Mouse (Mus musculus) gastrocnemius, adult 18-20 months (tissue): ENCODE measurements around the gene Tbc1d8. TPM values are rescaled to one million over a fixed set of nuclear protein-coding genes. Genes with fewer than 3 reads are reported as not detected.

Experiments
- DNase-seq: peaks from one replicate; pipeline ENCODE4 v3.0.0; 2021; ENCODE audit warnings: low spot score
- total RNA-seq, 2 experiments: library from RNA; stranded (reverse); gene quantifications; 2 replicates each; pipeline ENCODE4 v1.2.3; 2021

The Tbc1d8 gene
- total RNA-seq, 2 experiments from 2014 or later: 8.3 to 9.5 TPM

GRCm38 (mm10) chr1:39396347-39396746 lies 82.2 kb downstream of the Tbc1d8 start:
- DNase-seq: no peak

GRCm38 (mm10) chr1:39394650-39395049 lies 83.9 kb downstream of the Tbc1d8 start:
- no peak for DNase-seq

DNA sequence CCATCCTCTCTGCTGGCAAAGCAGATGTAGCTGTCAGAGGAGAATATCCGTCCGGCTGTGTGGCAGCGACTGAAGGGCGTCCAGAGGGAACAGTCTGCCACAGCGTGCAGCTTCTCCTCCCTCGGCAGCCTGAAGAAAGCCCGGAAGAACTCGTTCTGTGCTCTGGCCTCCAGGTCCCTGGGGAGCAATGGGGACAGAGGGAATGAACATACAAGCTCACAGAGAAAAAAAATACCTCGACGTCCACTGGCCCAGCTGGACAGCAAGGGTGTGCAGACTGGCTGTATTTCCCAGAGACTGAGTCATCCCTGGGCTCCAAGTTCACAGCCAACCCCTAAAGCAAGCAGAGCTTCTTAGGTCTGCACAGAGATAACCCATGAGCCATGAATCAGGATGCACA lies 84.5 kb downstream of the Tbc1d8 start:
- DNase-seq: peak; percentile 63

GRCm38 (mm10) chr1:39393217-39393867 lies 85.2 kb downstream of the Tbc1d8 start:
- no peak for DNase-seq

- peak; percentile 76 for DNase-seq
These were observed 86.4 kb downstream of the Tbc1d8 start for GRCm38 (mm10) chr1:39392189-39392588.

GRCm38 (mm10) chr1:39391652-39392051 lies 86.9 kb downstream of the Tbc1d8 start:
- DNase-seq: no peak

GRCm38 (mm10) chr1:39389338-39389737 lies 89.2 kb downstream of the Tbc1d8 start:
- no peak for DNase-seq

GRCm38 (mm10) chr1:39388163-39388562 lies 90.4 kb downstream of the Tbc1d8 start:
- no peak for DNase-seq

GRCm38 (mm10) chr1:39387497-39387896 lies 91.1 kb downstream of the Tbc1d8 start:
- peak; percentile 68 for DNase-seq

DNA sequence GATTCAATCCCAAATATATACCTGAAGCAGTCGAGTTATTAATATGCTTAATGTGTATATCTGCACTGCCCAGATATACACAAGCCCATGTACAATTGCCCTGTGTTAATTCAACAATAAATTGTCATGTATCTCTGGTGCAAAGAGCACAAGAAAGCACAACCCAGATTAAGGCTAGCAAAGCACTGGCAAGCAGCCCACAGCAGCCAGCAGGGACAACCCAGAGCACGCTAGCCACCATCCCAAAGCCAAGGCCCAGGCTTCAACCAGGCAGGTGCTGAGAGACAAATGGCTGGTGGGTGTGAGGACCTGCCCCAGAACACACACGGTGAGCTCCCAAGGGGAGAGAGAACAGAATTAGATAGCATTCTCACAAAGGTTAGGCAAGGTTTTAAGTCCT lies 92.1 kb downstream of the Tbc1d8 start:
- DNase-seq: no peak

DNA sequence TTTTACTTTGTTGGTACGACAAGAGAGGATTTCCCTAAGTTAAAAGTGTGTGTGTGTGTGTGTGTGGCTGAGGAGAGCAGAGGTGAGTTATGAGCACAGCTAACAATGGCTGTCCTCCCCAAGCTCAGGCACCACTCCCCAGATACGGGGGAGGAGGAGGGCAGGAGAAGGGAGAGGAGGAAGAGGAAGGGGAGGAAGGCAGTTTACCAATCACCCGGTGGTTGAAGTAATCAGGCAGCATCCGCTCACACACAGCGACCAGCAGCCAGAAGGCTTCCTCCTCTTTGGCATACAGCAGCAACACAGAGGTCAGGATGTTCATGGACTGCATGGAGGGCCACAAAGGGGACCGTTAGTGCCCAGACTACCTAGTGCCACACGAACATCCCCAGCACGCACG lies 93.6 kb downstream of the Tbc1d8 start:
- no peak for DNase-seq

GRCm38 (mm10) chr1:39381017-39381416 lies 97.5 kb downstream of the Tbc1d8 start:
- no peak for DNase-seq

GRCm38 (mm10) chr1:39379021-39379420 lies 99.5 kb downstream of the Tbc1d8 start:
- DNase-seq: no peak

GRCm38 (mm10) chr1:39378540-39378939 lies 100.0 kb downstream of the Tbc1d8 start:
- DNase-seq: no peak

DNA sequence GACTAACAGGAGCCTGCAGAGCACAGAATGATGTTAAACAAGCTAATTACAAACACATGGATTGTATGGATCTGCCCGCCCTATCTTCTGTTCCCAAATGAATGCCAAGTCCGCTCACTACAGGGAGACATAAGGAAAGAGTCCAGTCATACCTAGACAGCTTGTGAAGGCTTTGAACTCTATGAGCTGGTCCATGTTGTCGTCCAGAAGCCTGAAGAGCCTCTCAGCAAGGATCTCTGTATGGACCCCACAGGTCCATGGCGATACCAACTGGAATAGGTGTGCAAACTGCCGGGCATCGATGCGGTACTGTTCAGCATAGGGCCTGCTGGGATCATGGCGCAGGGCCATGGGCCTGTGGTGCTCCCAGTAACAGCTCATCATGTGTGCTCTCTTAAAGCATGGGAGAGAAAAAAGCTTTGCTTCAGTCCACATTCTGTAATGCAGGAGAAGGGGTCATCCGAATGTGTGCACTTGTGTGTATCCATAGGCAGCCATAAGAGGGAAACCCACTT lies 101.8 kb downstream of the Tbc1d8 start:
- no peak for DNase-seq

DNA sequence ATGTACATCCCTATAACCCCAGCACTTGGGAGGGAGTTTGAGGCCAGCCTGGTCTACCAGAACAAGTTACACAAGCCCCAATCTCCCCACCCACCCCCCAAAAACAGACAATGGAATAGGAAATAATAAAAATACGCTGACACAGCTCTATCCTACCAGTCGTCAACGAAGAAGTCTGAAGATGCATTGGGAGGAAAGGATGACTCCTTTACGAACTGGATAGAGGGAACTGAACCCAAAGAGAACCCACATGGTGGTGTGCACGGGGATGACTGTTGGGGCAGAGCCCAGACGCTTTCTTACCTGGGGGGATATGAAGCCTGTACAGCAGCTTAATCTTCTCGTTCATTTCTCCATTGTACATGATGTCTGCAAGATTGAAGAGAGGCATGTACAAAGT lies 102.4 kb downstream of the Tbc1d8 start:
- no peak for DNase-seq

DNA sequence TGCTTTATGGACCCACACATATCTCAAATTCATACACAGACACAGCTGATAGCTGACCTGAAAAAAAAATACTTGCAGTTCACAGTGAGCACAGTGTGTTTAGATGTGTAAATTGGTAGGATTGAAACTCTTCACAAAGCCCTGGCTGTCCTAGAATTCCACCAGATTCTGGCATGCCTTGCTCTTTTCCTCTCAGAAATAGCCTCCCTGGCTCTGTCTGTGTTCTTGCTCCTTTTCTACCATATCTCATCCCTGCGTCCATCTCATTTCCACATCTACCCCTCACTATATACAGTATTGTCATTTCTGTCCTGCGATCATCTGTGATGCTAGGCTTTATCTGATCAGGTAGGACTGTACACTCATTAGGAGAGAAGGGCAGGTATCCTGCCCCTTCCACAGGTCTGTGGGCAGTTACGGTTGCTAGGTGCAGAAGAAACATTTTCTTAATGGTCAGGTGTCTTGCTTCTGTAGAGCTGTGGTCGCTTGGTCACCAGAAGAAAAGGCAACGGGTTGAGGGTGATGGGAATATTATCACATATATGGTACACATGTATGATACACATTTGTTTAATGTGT lies 104.2 kb downstream of the Tbc1d8 start:
- DNase-seq: no peak

- DNase-seq: no peak
These were observed 105.2 kb downstream of the Tbc1d8 start for GRCm38 (mm10) chr1:39373378-39373777.

GRCm38 (mm10) chr1:39372220-39372843 lies 106.2 kb downstream of the Tbc1d8 start:
- no peak for DNase-seq

DNA sequence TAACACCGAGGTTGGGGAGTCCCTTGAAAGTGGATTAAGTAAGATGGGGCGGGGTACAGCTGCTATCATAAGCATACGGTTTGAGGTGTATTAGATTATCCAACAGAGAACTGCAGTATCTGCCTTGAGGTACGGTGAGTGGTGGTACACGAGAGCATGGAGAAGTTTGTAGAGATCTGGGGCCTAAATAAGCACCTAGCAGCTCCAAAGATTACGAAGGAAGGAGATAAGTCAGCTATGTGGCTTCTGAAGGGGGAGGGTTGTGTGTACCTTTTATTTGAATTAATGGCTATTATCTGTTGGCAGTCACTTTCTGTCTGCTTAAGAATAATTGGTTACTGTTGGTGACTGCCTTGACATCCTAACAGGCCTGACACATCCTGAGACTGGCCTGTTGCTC lies 108.1 kb downstream of the Tbc1d8 start:
- DNase-seq: no peak

- no peak for DNase-seq
These were observed 110.2 kb downstream of the Tbc1d8 start for GRCm38 (mm10) chr1:39368267-39368841.

DNA sequence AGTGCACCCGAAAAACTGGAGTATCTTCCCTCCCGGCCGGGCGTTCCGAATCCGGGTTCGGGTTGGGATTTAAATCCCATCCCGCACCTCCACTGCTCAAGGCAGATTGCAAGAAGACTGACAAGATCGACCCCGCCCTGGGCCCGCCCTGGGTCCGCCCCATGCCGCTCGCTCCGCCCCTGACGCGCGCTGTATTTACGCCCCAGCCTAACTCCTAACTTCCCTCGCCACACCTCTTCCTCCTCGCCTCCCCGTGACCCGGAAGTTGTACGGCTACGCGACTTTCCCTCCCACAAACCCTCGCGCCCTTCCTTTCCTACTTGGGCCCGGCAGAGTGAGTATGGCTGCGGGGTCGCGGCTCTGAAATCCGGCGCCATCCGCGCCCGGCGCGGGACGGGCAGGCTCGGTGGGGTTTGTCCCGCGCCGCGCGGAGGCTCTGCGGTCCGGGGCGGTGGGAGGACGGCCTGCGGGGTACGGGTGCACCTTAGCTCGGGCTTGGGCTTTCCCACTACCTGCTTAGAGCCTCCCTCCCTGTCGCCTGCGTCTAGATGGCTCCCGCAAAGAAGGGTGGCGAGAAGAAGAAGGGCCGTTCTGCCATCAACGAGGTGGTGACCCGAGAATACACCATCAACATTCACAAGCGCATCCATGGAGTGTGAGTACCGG lies 110.8 kb downstream of the Tbc1d8 start, which contains the start of gene Rpl31:
TSS of gene Rpl31 (plus strand) at position 242 of the 666 bp plus-strand sequence.
- DNase-seq: peak; percentile 99
